ENCODE assay signal across 36 mouse cellular contexts in the genomic region with DNA sequence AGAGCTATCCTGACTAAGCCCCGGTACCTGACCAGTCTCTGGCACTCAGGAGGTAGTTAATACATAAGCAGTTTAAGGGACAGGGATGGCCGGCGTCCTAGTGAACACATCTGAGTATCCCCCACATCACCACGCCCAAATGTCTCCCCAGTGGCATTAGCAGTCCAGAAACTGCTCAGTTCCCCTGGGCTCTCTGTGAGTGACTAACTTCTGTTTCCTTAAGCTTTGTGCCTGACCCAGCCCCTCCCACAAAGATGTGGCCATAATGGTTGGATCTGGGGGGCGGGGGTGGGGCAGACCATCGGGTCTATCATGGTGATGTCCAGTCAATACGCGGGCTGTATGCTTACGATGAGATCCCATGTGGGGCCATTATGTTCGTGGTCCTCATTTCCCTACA. TPM values are rescaled to one million over a fixed set of nuclear protein-coding genes. Genes with fewer than 3 reads are reported as not detected.
"Had no signal": no experiment of that assay in that cellular context is flagged by ENCODE, and none has a peak within 500 bp of the region (broad histone marks: within the 10 kb centered on the region; RNA-seq: fewer than 3 reads in every experiment).

No protein-coding gene starts in this region.

- H3K9me3 ChIP-seq: embryonic facial prominence, embryonic 10.5 days; embryonic facial prominence, embryonic 12.5 days; embryonic facial prominence, embryonic 13.5 days; embryonic facial prominence, embryonic 15.5 days; forebrain, embryonic 10.5 days; forebrain, embryonic 12.5 days; forebrain, embryonic 13.5 days; forebrain, embryonic 15.5 days had no signal

- H3K9ac ChIP-seq: embryonic facial prominence, embryonic 12.5 days; embryonic facial prominence, embryonic 13.5 days; embryonic facial prominence, embryonic 15.5 days; forebrain, embryonic 12.5 days; forebrain, embryonic 15.5 days; forebrain, postnatal 0 days had no signal

- H3K27me3 ChIP-seq: forebrain, embryonic 15.5 days had no signal

- DNase-seq: cerebellum, adult 2 months; cerebellum, adult 8-10 months; cerebellum, adult 9-10 months; cerebellum, adult 9-11 months; cerebellum, postnatal 14 days; cerebellum, postnatal 25 days; cerebellum, postnatal 36 days; embryo, embryonic 11 days; gastrocnemius, adult 2 months; gastrocnemius, postnatal 10 days; gastrocnemius, postnatal 14 days; gastrocnemius, postnatal 25 days; gastrocnemius, postnatal 36 days; heart, adult 18-20 months; heart, adult 2 months had no signal

- H3K36me3 ChIP-seq: embryonic facial prominence, embryonic 10.5 days; embryonic facial prominence, embryonic 12.5 days; embryonic facial prominence, embryonic 13.5 days; embryonic facial prominence, embryonic 15.5 days; forebrain, embryonic 10.5 days had no signal

- H3K4me2 ChIP-seq: embryonic facial prominence, embryonic 12.5 days; embryonic facial prominence, embryonic 13.5 days; embryonic facial prominence, embryonic 15.5 days; forebrain, embryonic 12.5 days; forebrain, embryonic 13.5 days; forebrain, embryonic 15.5 days had no signal

- H3K27ac ChIP-seq: embryonic facial prominence, embryonic 10.5 days; embryonic facial prominence, embryonic 12.5 days; embryonic facial prominence, embryonic 13.5 days; embryonic facial prominence, embryonic 15.5 days; forebrain, embryonic 12.5 days; forebrain, embryonic 13.5 days; forebrain, embryonic 15.5 days; gastrocnemius, adult 2 months; heart, adult 2 months had no signal

- H3K4me3 ChIP-seq: embryonic facial prominence, embryonic 10.5 days; embryonic facial prominence, embryonic 12.5 days; embryonic facial prominence, embryonic 13.5 days; embryonic facial prominence, embryonic 15.5 days; erythroblast, embryonic 14.5 days; forebrain, embryonic 10.5 days; forebrain, embryonic 12.5 days; forebrain, embryonic 13.5 days; forebrain, embryonic 15.5 days; gastrocnemius, adult 2 months; heart, adult 2 months had no signal

RNA-seq across cellular contexts. Expression of a gene that starts 0.7 kb away (rescaled TPM):
- total RNA-seq: common myeloid progenitor, adult 5-6 weeks; gastrocnemius, adult 18-20 months; gastrocnemius, adult 2 months; gastrocnemius, adult 8-10 months; gastrocnemius, postnatal 25 days; gastrocnemius, postnatal 36 days; gastrocnemius, postnatal 4 days; granulocyte monocyte progenitor cell, adult 5-6 weeks; heart, adult 18-20 months; heart, adult 2 months had no signal
- polyA plus RNA-seq: erythroblast, embryonic 14.5 days had no signal

RNA-seq across cellular contexts. Expression of a gene that starts 15.2 kb away (rescaled TPM):
- total RNA-seq: common myeloid progenitor, adult 5-6 weeks; gastrocnemius, adult 18-20 months; gastrocnemius, adult 2 months; gastrocnemius, adult 8-10 months; gastrocnemius, postnatal 10 days; gastrocnemius, postnatal 14 days; gastrocnemius, postnatal 25 days; gastrocnemius, postnatal 36 days; gastrocnemius, postnatal 4 days; granulocyte monocyte progenitor cell, adult 5-6 weeks; heart, adult 18-20 months; heart, adult 2 months had no signal
- polyA plus RNA-seq: embryonic facial prominence, embryonic 10.5 days; embryonic facial prominence, embryonic 11.5 days; embryonic facial prominence, embryonic 12.5 days; embryonic facial prominence, embryonic 13.5 days; embryonic facial prominence, embryonic 14.5 days; embryonic facial prominence, embryonic 15.5 days; forebrain, embryonic 10.5 days; forebrain, embryonic 11.5 days; forebrain, embryonic 12.5 days; forebrain, embryonic 13.5 days; forebrain, embryonic 14.5 days; forebrain, embryonic 16.5 days; gonadal fat pad, adult 2 months; heart, adult 2 months had no signal

RNA-seq across cellular contexts. Expression of a gene that starts 19.1 kb away (rescaled TPM):
- total RNA-seq: granulocyte monocyte progenitor cell, adult 5-6 weeks had no signal
- polyA plus RNA-seq: erythroblast, embryonic 14.5 days had no signal
